Mouse (Mus musculus) hematopoietic stem cell, adult 5-6 weeks (primary cell): Measurements from ENCODE around the gene Hist2h2ab. TPM values are rescaled to one million over a fixed set of nuclear protein-coding genes. Genes with fewer than 3 reads are reported as not detected.

ENCODE experiments used
- ATAC-seq, 2 experiments: fragments of 125-278 bp in 1 of 2; replicated peaks in 1 of 2; 2 replicates each; pipeline ENCODE4 v1.8.0; 2016 to 2017; ENCODE audit warnings: inconsistent platforms in 2 of 2, mild to moderate bottlenecking in 2 of 2, moderate number of reproducible peaks in 2 of 2, low read depth in 1 of 2, moderate TSS enrichment in 1 of 2; ENCODE audit not compliant: low FRiP score in 2 of 2, poor library complexity in 2 of 2, severe bottlenecking in 2 of 2, insufficient read depth in 1 of 2, low TSS enrichment in 1 of 2
- total RNA-seq: library from RNA; stranded (forward); fragments of 172-1452, 232-1000 nt; gene quantifications from 2 replicates; pipeline ENCODE4 v1.2.3, GENCODE M21; 2017

The Hist2h2ab gene
- total RNA-seq, 1 experiment from 2014 or later, result 199 TPM

GRCm38 (mm10) chr3:96267541-96267940 lies 47.9 kb downstream of the Hist2h2ab start:
- no peak for ATAC-seq

- peak; percentile 44 to 47; a peak in 3 of 4 replicates for ATAC-seq
Measured at GRCm38 (mm10) chr3:96268051-96268775, 48.5 kb downstream of the Hist2h2ab start, which contains the start of gene Hist2h3b. Hist2h3b (plus strand) TSS chr3:96268654.

GRCm38 (mm10) chr3:96268776-96269378 lies 49.2 kb downstream of the Hist2h2ab start:
- peak in 1 of 2 experiments; percentile 15; a peak in 1 of 4 replicates for ATAC-seq

Other genes starting within 250 kb of the Hist2h2ab start
- 37.5 and 41.6 TPM in 2 replicates for gene Plekho1, start 223.9 kb upstream of the Hist2h2ab start, total RNA-seq
- 14.0 and 29.1 TPM in 2 replicates for gene Vps45, start 161.4 kb upstream of the Hist2h2ab start, total RNA-seq
- gene Otud7b, start 115.3 kb upstream of the Hist2h2ab start, total RNA-seq, result 24.3 and 34.7 TPM in 2 replicates
- gene Mtmr11, start 57.9 kb upstream of the Hist2h2ab start, total RNA-seq, result not detected in 2 replicates
- gene Sf3b4, start 47.5 kb upstream of the Hist2h2ab start, total RNA-seq, result 15.9 and 24.9 TPM in 2 replicates
- 1.2 and 3.3 TPM in 2 replicates for gene Sv2a, start 38.7 kb upstream of the Hist2h2ab start, total RNA-seq
- 34.6 and 41.7 TPM in 2 replicates for gene Bola1, start 156 bp upstream of the Hist2h2ab start, total RNA-seq
- 1,288 and 1,422 TPM in 2 replicates for gene Hist2h2ac, start 1.0 kb downstream of the Hist2h2ab start, total RNA-seq
- 11.9 and 14.6 TPM in 2 replicates for gene Hist2h2be, start 1.3 kb downstream of the Hist2h2ab start, total RNA-seq
- gene Hist2h3c2, start 19.3 kb downstream of the Hist2h2ab start, total RNA-seq, result 51.2 and 125 TPM in 2 replicates
- gene Hist2h2aa2, start 20.4 kb downstream of the Hist2h2ab start, total RNA-seq, result 336 and 1,520 TPM in 2 replicates
- 3,498 and 3,576 TPM in 2 replicates for gene Hist2h2aa1, start 25.6 kb downstream of the Hist2h2ab start, total RNA-seq
- gene Hist2h3c1, start 26.8 kb downstream of the Hist2h2ab start, total RNA-seq, result 3.7 TPM in 1 of 2 replicates, not detected in the other
- gene Hist2h4, start 43.4 kb downstream of the Hist2h2ab start, total RNA-seq, result 44.6 and 53.3 TPM in 2 replicates
- gene Hist2h3b, start 48.8 kb downstream of the Hist2h2ab start, total RNA-seq, result 222 and 285 TPM in 2 replicates
- gene Hist2h2bb, start 49.9 kb downstream of the Hist2h2ab start, total RNA-seq, result 3,457 and 7,416 TPM in 2 replicates
- 1.7 and 4.9 TPM in 2 replicates for gene Fcgr1, start 74.1 kb downstream of the Hist2h2ab start, total RNA-seq
- gene BC107364, start 232.4 kb downstream of the Hist2h2ab start, total RNA-seq, result not detected in 2 replicates